Mouse (Mus musculus) adrenal gland (tissue): ENCODE data around the gene Pold3.
"Not testable (repeated sequence)": the region's sequence is repeated elsewhere in the genome, so short reads cannot be mapped to it uniquely, and the experiment has no call there.

ENCODE experiments used
- intact Hi-C: fragments of 180-260 bp; cut with DNase I; formaldehyde crosslinking; loops from one replicate; pipeline ENCODE4 v1.15.1; 2025

Gene Pold3

GRCm38 (mm10) chr7:100114279-100114678 is 7.1 kb downstream of the Pold3 start:
- intact Hi-C loops, result loop anchor here (5.0 kb wide), 1 partner anchor 107 kb away; the partner anchor contains the start of gene Chrdl2

- intact Hi-C loops, result loop anchor here (5.0 kb wide), 1 partner anchor 107 kb away; the partner anchor contains the start of gene Chrdl2
Observed at GRCm38 (mm10) chr7:100113821-100114220, 7.5 kb downstream of the Pold3 start.

GRCm38 (mm10) chr7:100111506-100111905 is 9.9 kb downstream of the Pold3 start:
- intact Hi-C loops, result loop anchor here (5.0 kb wide), 1 partner anchor 104 kb away; the partner anchor contains the start of gene Chrdl2

- intact Hi-C loops, result no loop called here
Observed at GRCm38 (mm10) chr7:100108341-100108740, 13.0 kb downstream of the Pold3 start.

GRCm38 (mm10) chr7:100104677-100105076 is 16.7 kb downstream of the Pold3 start:
- intact Hi-C loops, result no loop called here

GRCm38 (mm10) chr7:100100031-100100595 is 21.3 kb downstream of the Pold3 start:
- intact Hi-C loops, result no loop called here

- intact Hi-C loops, result no loop called here
Observed at GRCm38 (mm10) chr7:100086891-100087290, 34.5 kb downstream of the Pold3 start.

- intact Hi-C loops, result no loop called here
Observed at GRCm38 (mm10) chr7:100086159-100086755, 35.1 kb downstream of the Pold3 start.

GRCm38 (mm10) chr7:100083812-100084211 is 37.6 kb downstream of the Pold3 start:
- intact Hi-C loops, result no loop called here

GRCm38 (mm10) chr7:100082836-100083235 is 38.5 kb downstream of the Pold3 start:
- intact Hi-C loops, result no loop called here

- intact Hi-C loops, result no loop called here
Observed at GRCm38 (mm10) chr7:100080087-100080781, 41.1 kb downstream of the Pold3 start.

GRCm38 (mm10) chr7:100077071-100077470 is 44.3 kb downstream of the Pold3 start:
- intact Hi-C loops, result no loop called here

GRCm38 (mm10) chr7:100076296-100076695 is 45.1 kb downstream of the Pold3 start:
- intact Hi-C loops, result no loop called here

- intact Hi-C loops, result no loop called here
Observed at GRCm38 (mm10) chr7:100073959-100074358, 47.4 kb downstream of the Pold3 start.

GRCm38 (mm10) chr7:100052991-100053390 is 68.4 kb downstream of the Pold3 start:
- intact Hi-C loops, result not testable (repeated sequence)

GRCm38 (mm10) chr7:100051904-100052303 is 69.5 kb downstream of the Pold3 start:
- intact Hi-C loops, result no loop called here

- intact Hi-C loops, result no loop called here
Observed at GRCm38 (mm10) chr7:100046486-100046885, 74.9 kb downstream of the Pold3 start.

GRCm38 (mm10) chr7:100043605-100044031 is 77.7 kb downstream of the Pold3 start:
- intact Hi-C loops, result no loop called here

- intact Hi-C loops, result no loop called here
Observed at GRCm38 (mm10) chr7:100043096-100043495, 78.3 kb downstream of the Pold3 start.

GRCm38 (mm10) chr7:100042120-100042519 is 79.2 kb downstream of the Pold3 start:
- intact Hi-C loops, result no loop called here

- intact Hi-C loops, result no loop called here
Observed at GRCm38 (mm10) chr7:100036495-100036894, 84.9 kb downstream of the Pold3 start.

GRCm38 (mm10) chr7:100036050-100036449 is 85.3 kb downstream of the Pold3 start:
- intact Hi-C loops, result no loop called here
